Mouse (Mus musculus): ENCODE measurements at regions not wholly inside any gene's neighbourhood (a gene's known extent, or its start where the extent isn't known, plus 50 kb on each side); places are given as distances from the start of the nearest gene placed in this dataset.

- TF ChIP-seq CTCF (conservative IDR thresholded peaks at IDR 0.05 in 1 of 2, IDR thresholded peaks at IDR 0.05 in 1 of 2; ENCODE audit: low read depth in 2 of 2, low read length in 2 of 2) (no peak), GABPA (IDR thresholded peaks at IDR 0.05; ENCODE audit: insufficient replicate concordance, low read depth, low read length) (no peak), POLR2A (IDR thresholded peaks at IDR 0.05; ENCODE audit: low read depth, low read length) (no peak), ZNF384 (IDR thresholded peaks at IDR 0.05; ENCODE audit: low read depth, low read length) (no peak), EP300 (IDR thresholded peaks at IDR 0.05; ENCODE audit: low read length) (no peak), JUND (conservative IDR thresholded peaks at IDR 0.05; ENCODE audit: low read depth, low read length) (no peak), USF1 (IDR thresholded peaks at IDR 0.05; ENCODE audit: low read depth, low read length) (no peak), ZC3H11A (IDR thresholded peaks at IDR 0.05; ENCODE audit: low read depth, low read length) (no peak), E2F4 (IDR thresholded peaks at IDR 0.05; ENCODE audit: insufficient replicate concordance, low read depth, low read length) (no peak), HCFC1 (IDR thresholded peaks at IDR 0.05; ENCODE audit: low read depth, low read length) (no peak), USF2 (conservative IDR thresholded peaks at IDR 0.05; ENCODE audit: low read depth, low read length) (no peak)
Measured at GRCm38 (mm10) chr3:129049899-129050597, 149.6 kb upstream of the Pitx2 start.

Measured in CH12.LX (cell line).